Mouse (Mus musculus): Measurements from ENCODE around the gene Sox5. TPM values are rescaled to one million over a fixed set of nuclear protein-coding genes. Genes with fewer than 3 reads are reported as not detected.

Gene Sox5
- polyA plus RNA-seq, 1 experiment from 2014 or later = 38.9 TPM

GRCm38 (mm10) chr6:143941291-143941785 is 840.4 kb downstream of the Sox5 start:
- 26% methylated on average over 8 of the region's 8 CpGs for WGBS
- no peak; the same call in 1 of the 2 replicates for ATAC-seq (ENCODE audit: low FRiP score, low read depth)
- no peak overlapping the region for H3K9ac ChIP-seq
- no peak overlapping the region for H3K27ac ChIP-seq (replicated peaks)
- H3K27me3 ChIP-seq = no peaks in the 10 kb centered on the region
- no peaks in the 10 kb centered on the region for H3K36me3 ChIP-seq
- no peaks in the 10 kb centered on the region for H3K9me3 ChIP-seq
- 0 out of 2 replicates have a peak, but pooled peaks cover 3% of the 10 kb centered on the region for H3K4me1 ChIP-seq (replicated peaks)
- no peak overlapping the region for H3K4me2 ChIP-seq
- H3K4me3 ChIP-seq = no peak overlapping the region

- no peak overlapping the region for H3K9ac ChIP-seq
- H3K36me3 ChIP-seq = no peaks in the 10 kb centered on the region
- H3K4me3 ChIP-seq = no peak overlapping the region
- H3K27ac ChIP-seq (replicated peaks) = no peak overlapping the region
- no peak overlapping the region for H3K4me2 ChIP-seq
- no peaks in the 10 kb centered on the region for H3K9me3 ChIP-seq
- H3K27me3 ChIP-seq = no peaks in the 10 kb centered on the region
- WGBS = 77% methylated on average over 6 of the region's 6 CpGs
- H3K4me1 ChIP-seq (replicated peaks) = 0 out of 2 replicates have a peak, but pooled peaks cover 3% of the 10 kb centered on the region
- no peak for ATAC-seq (ENCODE audit: low FRiP score, low read depth)
Measured at GRCm38 (mm10) chr6:143923146-143923545, 858.6 kb downstream of the Sox5 start.

GRCm38 (mm10) chr6:143918405-143918947 is 863.3 kb downstream of the Sox5 start:
- Histone ChIP-seq H3K27me3 (no peaks in the 10 kb centered on the region), H3K9me3 (no peaks in the 10 kb centered on the region), H3K36me3 (no peaks in the 10 kb centered on the region), H3K27ac (replicated peaks) (no peak overlapping the region), H3K9ac (no peak overlapping the region), H3K4me2 (no peak overlapping the region), H3K4me1 (replicated peaks) (0 out of 2 replicates have a peak, but pooled peaks cover 3% of the 10 kb centered on the region), H3K4me3 (no peak overlapping the region)
- ATAC-seq (ENCODE audit: low FRiP score, low read depth) = no peak
- WGBS = 58% methylated on average over 16 of the region's 16 CpGs

GRCm38 (mm10) chr6:143916152-143916735 is 865.5 kb downstream of the Sox5 start:
- Histone ChIP-seq H3K4me2 (no peak overlapping the region), H3K9me3 (no peaks in the 10 kb centered on the region), H3K4me1 (replicated peaks) (0 out of 2 replicates have a peak, but pooled peaks cover 3% of the 10 kb centered on the region), H3K4me3 (no peak overlapping the region), H3K9ac (no peak overlapping the region), H3K27ac (replicated peaks) (no peak overlapping the region), H3K36me3 (no peaks in the 10 kb centered on the region), H3K27me3 (no peaks in the 10 kb centered on the region)
- ATAC-seq (ENCODE audit: low FRiP score, low read depth) = no peak
- whole genome bisulfite sequencing = 80% methylated on average over 10 of the region's 10 CpGs

- H3K4me1 ChIP-seq (replicated peaks) = 0 out of 2 replicates have a peak, but pooled peaks cover 3% of the 10 kb centered on the region
- 83% methylated on average over 3 of the region's 3 CpGs for WGBS
Measured at GRCm38 (mm10) chr6:143915686-143916085, 866.1 kb downstream of the Sox5 start.

GRCm38 (mm10) chr6:143912316-143912715 is 869.5 kb downstream of the Sox5 start:
- ATAC-seq (ENCODE audit: low FRiP score, low read depth) = no peak
- Histone ChIP-seq H3K4me2 (no peak overlapping the region), H3K27me3 (no peaks in the 10 kb centered on the region), H3K9ac (no peak overlapping the region), H3K9me3 (no peaks in the 10 kb centered on the region), H3K27ac (replicated peaks) (no peak overlapping the region), H3K36me3 (no peaks in the 10 kb centered on the region), H3K4me1 (replicated peaks) (no peaks in the 10 kb centered on the region), H3K4me3 (no peak overlapping the region)
- WGBS = 92% methylated on average over 3 of the region's 3 CpGs

More at GRCm38 (mm10) chr6:143915686-143916085, 866.1 kb downstream of the Sox5 start:
- no peaks in the 10 kb centered on the region for H3K36me3 ChIP-seq
- H3K27ac ChIP-seq (replicated peaks) = no peak overlapping the region
- no peak overlapping the region for H3K9ac ChIP-seq
- H3K4me3 ChIP-seq = no peak overlapping the region
- no peak for ATAC-seq (ENCODE audit: low FRiP score, low read depth)
- no peaks in the 10 kb centered on the region for H3K27me3 ChIP-seq
- H3K9me3 ChIP-seq = no peaks in the 10 kb centered on the region
- H3K4me2 ChIP-seq = no peak overlapping the region

DNA sequence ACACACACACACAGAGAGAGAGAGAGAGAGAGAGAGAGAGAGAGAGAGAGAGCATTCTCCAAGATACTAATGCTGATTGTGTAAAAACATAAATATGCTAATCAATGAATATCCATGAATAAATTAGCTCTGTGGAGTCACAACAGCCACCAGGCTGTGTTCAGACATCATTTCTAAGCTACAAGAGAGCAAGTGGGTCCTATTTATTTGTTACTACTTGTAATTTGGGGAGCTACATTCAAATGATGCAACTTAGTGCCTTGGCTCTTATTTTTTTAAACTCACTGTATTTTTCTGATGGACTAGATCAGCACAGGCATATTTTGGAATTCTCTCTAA is 877.1 kb downstream of the Sox5 start:
- H3K36me3 ChIP-seq = no peaks in the 10 kb centered on the region
- ATAC-seq (ENCODE audit: low FRiP score, low read depth) = no peak
- no peak overlapping the region for H3K9ac ChIP-seq
- no peaks in the 10 kb centered on the region for H3K9me3 ChIP-seq
- no peak overlapping the region for H3K4me3 ChIP-seq
- no peak overlapping the region for H3K27ac ChIP-seq (replicated peaks)
- no peak overlapping the region for H3K4me2 ChIP-seq
- H3K27me3 ChIP-seq = no peaks in the 10 kb centered on the region
- H3K4me1 ChIP-seq (replicated peaks) = peaks cover 6% of the 10 kb centered on the region

DNA sequence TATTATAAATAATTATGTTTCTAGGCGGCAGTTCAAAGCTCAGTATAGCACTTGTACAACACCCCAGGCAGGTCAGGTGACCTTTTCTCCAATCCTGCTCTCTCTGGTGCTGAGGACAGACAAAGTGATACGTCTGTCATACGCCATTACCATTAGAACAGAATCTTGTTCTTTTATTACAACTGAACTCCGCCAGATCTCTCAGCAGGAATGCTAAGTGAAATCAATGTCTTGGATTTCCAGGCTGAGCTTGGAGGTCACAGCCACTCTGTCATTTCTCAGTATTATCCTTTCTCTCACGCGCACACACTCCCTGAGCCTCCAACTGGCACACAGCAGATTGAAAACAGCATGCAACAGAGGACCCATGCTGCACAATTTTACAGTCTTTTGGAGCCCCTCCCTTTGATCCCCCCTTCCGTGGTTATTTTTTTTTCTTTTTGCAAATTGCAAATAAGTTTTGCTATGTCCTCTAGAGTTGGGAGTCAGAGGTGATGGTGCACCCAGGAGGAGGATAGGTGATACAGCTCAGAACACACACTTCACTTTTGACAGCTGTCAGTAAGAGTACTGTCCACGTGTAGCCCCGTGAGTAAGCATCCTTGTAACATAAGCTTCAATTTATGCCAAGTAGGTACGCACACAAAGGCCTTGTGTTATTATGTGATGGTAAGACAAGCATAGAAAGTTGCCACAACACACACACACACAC is 877.6 kb downstream of the Sox5 start:
- WGBS = 24% methylated on average over 10 of the region's 10 CpGs
- H3K9me3 ChIP-seq = no peaks in the 10 kb centered on the region
- H3K36me3 ChIP-seq = no peaks in the 10 kb centered on the region
- no peaks in the 10 kb centered on the region for H3K27me3 ChIP-seq
- H3K9ac ChIP-seq = no peak overlapping the region
- H3K4me2 ChIP-seq = no peak overlapping the region
- H3K27ac ChIP-seq (replicated peaks) = no peak overlapping the region
- ATAC-seq (ENCODE audit: low FRiP score, low read depth) = 0 out of 2 replicates have a peak, but pooled peaks have one; percentile 48
- H3K4me1 ChIP-seq (replicated peaks) = peaks cover 6% of the 10 kb centered on the region
- H3K4me3 ChIP-seq = no peak overlapping the region

DNA sequence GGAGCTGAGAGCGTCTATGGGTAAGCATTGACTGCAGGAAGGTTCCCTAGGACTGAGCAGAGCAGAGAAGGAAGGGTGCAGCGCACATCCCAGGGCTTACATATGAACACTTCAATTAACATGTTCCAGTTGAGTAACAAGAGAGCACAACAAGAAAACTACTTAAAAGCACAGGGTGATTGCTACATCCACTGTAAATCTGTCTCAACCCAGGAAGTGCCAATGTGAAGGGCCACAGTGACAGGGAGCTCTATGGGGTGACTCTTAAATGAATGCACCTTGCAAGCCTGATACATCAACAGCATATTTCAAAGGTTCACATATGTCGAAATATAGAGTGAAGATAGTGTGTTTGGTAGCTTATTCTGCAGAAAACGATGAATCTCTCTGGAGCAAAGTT is 880.9 kb downstream of the Sox5 start:
- no peak for ATAC-seq (ENCODE audit: low FRiP score, low read depth)
- H3K36me3 ChIP-seq = no peaks in the 10 kb centered on the region
- no peak overlapping the region for H3K4me2 ChIP-seq
- no peak overlapping the region for H3K9ac ChIP-seq
- H3K4me3 ChIP-seq = no peak overlapping the region
- WGBS = 92% methylated on average over 4 of the region's 4 CpGs
- no peaks in the 10 kb centered on the region for H3K27me3 ChIP-seq
- H3K27ac ChIP-seq (replicated peaks) = no peak overlapping the region
- H3K4me1 ChIP-seq (replicated peaks) = peaks cover 6% of the 10 kb centered on the region
- H3K9me3 ChIP-seq = no peaks in the 10 kb centered on the region

DNA sequence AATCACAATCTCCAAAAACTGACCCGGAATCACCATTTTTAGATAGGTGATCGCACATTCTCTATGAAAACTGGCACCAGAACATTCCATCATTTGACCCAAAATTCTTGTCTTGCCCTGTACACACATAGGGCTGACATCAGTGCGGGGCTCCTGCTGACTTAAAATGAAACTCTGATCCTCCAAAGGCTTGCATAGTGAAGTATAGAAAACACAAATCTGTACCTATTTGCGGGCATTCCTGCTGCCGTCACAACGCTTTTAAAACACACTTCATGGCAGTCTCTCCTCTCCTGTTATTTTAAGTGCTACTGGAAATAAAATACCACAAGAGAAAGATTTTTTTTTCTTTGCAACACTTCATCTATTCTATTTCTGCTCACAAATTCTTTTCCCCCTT is 886.7 kb downstream of the Sox5 start:
- no peak overlapping the region for H3K4me3 ChIP-seq
- no peaks in the 10 kb centered on the region for H3K9me3 ChIP-seq
- 89% methylated on average over 6 of the region's 6 CpGs for WGBS
- no peak for ATAC-seq (ENCODE audit: low FRiP score, low read depth)
- no peaks in the 10 kb centered on the region for H3K27me3 ChIP-seq
- no peak overlapping the region for H3K4me2 ChIP-seq
- H3K9ac ChIP-seq = no peak overlapping the region
- no peak overlapping the region for H3K27ac ChIP-seq (replicated peaks)
- H3K4me1 ChIP-seq (replicated peaks) = no peaks in the 10 kb centered on the region
- H3K36me3 ChIP-seq = no peaks in the 10 kb centered on the region

GRCm38 (mm10) chr6:143892869-143893268 is 888.9 kb downstream of the Sox5 start:
- Histone ChIP-seq H3K27ac (replicated peaks) (no peak overlapping the region), H3K4me2 (no peak overlapping the region), H3K27me3 (no peaks in the 10 kb centered on the region), H3K36me3 (no peaks in the 10 kb centered on the region), H3K4me1 (replicated peaks) (no peaks in the 10 kb centered on the region), H3K9ac (no peak overlapping the region), H3K9me3 (no peaks in the 10 kb centered on the region), H3K4me3 (no peak overlapping the region)
- 85% methylated on average over 2 of the region's 2 CpGs for WGBS
- no peak for ATAC-seq (ENCODE audit: low FRiP score, low read depth)

- Histone ChIP-seq H3K27me3 (no peaks in the 10 kb centered on the region), H3K9ac (no peak overlapping the region), H3K36me3 (no peaks in the 10 kb centered on the region), H3K9me3 (no peaks in the 10 kb centered on the region), H3K27ac (replicated peaks) (no peak overlapping the region), H3K4me1 (replicated peaks) (no peaks in the 10 kb centered on the region), H3K4me2 (no peak overlapping the region), H3K4me3 (no peak overlapping the region)
- no peak for ATAC-seq (ENCODE audit: low FRiP score, low read depth)
- WGBS = 68% methylated on average over 7 of the region's 7 CpGs
Measured at GRCm38 (mm10) chr6:143888556-143888955, 893.2 kb downstream of the Sox5 start.

Data from hindbrain, embryonic 15.5 days (tissue).